Mouse (Mus musculus) cerebellum, postnatal 10 days (tissue): ENCODE results near the gene Notch3.
"Not testable (repeated sequence)": the region's sequence is repeated elsewhere in the genome, so short reads cannot be mapped to it uniquely, and the experiment has no call there.

ENCODE experiments used
- DNase-seq, 2 experiments: peaks; one replicate each; pipeline ENCODE4 v3.0.0; 2021; ENCODE audit warnings: mixed read lengths in 2 of 2

The Notch3 gene

GRCm38 (mm10) chr17:32166687-32167086, at the start of gene Notch3:
Notch3 (minus strand) TSS chr17:32166852.
- DNase-seq, result peak; percentile 57 to 73

GRCm38 (mm10) chr17:32215587-32215986, 48.9 kb upstream of the Notch3 start:
- not testable (repeated sequence) for DNase-seq

- DNase-seq, result not testable (repeated sequence)
Measured at GRCm38 (mm10) chr17:32211554-32211953, 44.9 kb upstream of the Notch3 start.

GRCm38 (mm10) chr17:32209752-32210151, 43.1 kb upstream of the Notch3 start:
- peak; percentile 87 to 88 for DNase-seq

- DNase-seq, result no peak
Measured at GRCm38 (mm10) chr17:32209144-32209543, 42.5 kb upstream of the Notch3 start.

- DNase-seq, result peak in 1 of 2 experiments; percentile 25
Measured at GRCm38 (mm10) chr17:32207586-32208245, 41.1 kb upstream of the Notch3 start.

GRCm38 (mm10) chr17:32205345-32205744, 38.7 kb upstream of the Notch3 start:
- DNase-seq, result no peak

- peak in 1 of 2 experiments; percentile 23 for DNase-seq
Measured at GRCm38 (mm10) chr17:32202972-32203371, 36.3 kb upstream of the Notch3 start.

- DNase-seq, result no peak
Measured at GRCm38 (mm10) chr17:32201086-32201485, 34.4 kb upstream of the Notch3 start.

GRCm38 (mm10) chr17:32199796-32200195, 33.1 kb upstream of the Notch3 start:
- peak; percentile 35 to 42 for DNase-seq

GRCm38 (mm10) chr17:32197156-32197555, 30.5 kb upstream of the Notch3 start:
- DNase-seq, result peak; percentile 60 to 67

- DNase-seq, result no peak
Measured at GRCm38 (mm10) chr17:32195725-32196124, 29.1 kb upstream of the Notch3 start.

GRCm38 (mm10) chr17:32193010-32193409, 26.4 kb upstream of the Notch3 start:
- DNase-seq, result no peak

GRCm38 (mm10) chr17:32189850-32190249, 23.2 kb upstream of the Notch3 start:
- no peak for DNase-seq

- peak in 1 of 2 experiments; percentile 25 for DNase-seq
Measured at GRCm38 (mm10) chr17:32188863-32189636, 22.4 kb upstream of the Notch3 start, which contains the start of gene Ephx3. Ephx3 (minus strand) TSS chr17:32189549.

GRCm38 (mm10) chr17:32183017-32183416, 16.4 kb upstream of the Notch3 start:
- DNase-seq, result no peak

GRCm38 (mm10) chr17:32179621-32180491, 13.2 kb upstream of the Notch3 start:
- peak; percentile 66 to 68 for DNase-seq

- no peak for DNase-seq
Measured at GRCm38 (mm10) chr17:32176919-32177318, 10.3 kb upstream of the Notch3 start.

GRCm38 (mm10) chr17:32173166-32173565, 6.5 kb upstream of the Notch3 start:
- peak; percentile 30 to 42 for DNase-seq

GRCm38 (mm10) chr17:32172485-32172884, 5.8 kb upstream of the Notch3 start:
- DNase-seq, result no peak

GRCm38 (mm10) chr17:32169518-32170225, 3.0 kb upstream of the Notch3 start:
- DNase-seq, result no peak
